Mouse (Mus musculus) hindbrain, embryonic 13.5 days (tissue): ENCODE results near the gene Ceacam1. TPM values are rescaled to one million over a fixed set of nuclear protein-coding genes. Genes with fewer than 3 reads are reported as not detected.
"Not testable (repeated sequence)": the region's sequence is repeated elsewhere in the genome, so short reads cannot be mapped to it uniquely, and the experiment has no call there.

ENCODE experiments used
- ATAC-seq: fragments of 200-750 bp; cut with Nextera tagmentation; 2 replicates; pipeline ENCODE4 v1.8.0; 2017; ENCODE audit warnings: moderate TSS enrichment; ENCODE audit not compliant: low FRiP score
- H3K27ac ChIP-seq: fragments of 300-500 bp; sonication (generic); 2 replicates; pipeline ENCODE4 v1.5.1; 2015; ENCODE audit warnings: inconsistent platforms, mild to moderate bottlenecking, moderate library complexity
- H3K27me3 ChIP-seq: fragments of 300-500 bp; sonication (generic); 2 replicates; pipeline ENCODE4 v1.6.1; 2015; ENCODE audit warnings: mild to moderate bottlenecking, inconsistent platforms
- H3K36me3 ChIP-seq: fragments of 300-500 bp; sonication (generic); 2 replicates; pipeline ENCODE4 v1.6.1; 2015; ENCODE audit warnings: mild to moderate bottlenecking, inconsistent platforms
- H3K4me1 ChIP-seq: fragments of 300-500 bp; sonication (generic); replicated peaks from 2 replicates; pipeline ENCODE4 v1.6.1; 2015; ENCODE audit warnings: inconsistent platforms
- H3K4me2 ChIP-seq: fragments of 300-500 bp; sonication (generic); 2 replicates; pipeline ENCODE4 v1.6.1; 2015; ENCODE audit warnings: inconsistent platforms, mild to moderate bottlenecking, moderate library complexity
- H3K4me3 ChIP-seq: fragments of 300-500 bp; sonication (generic); 2 replicates; pipeline ENCODE4 v1.5.1; 2015; ENCODE audit warnings: mild to moderate bottlenecking, inconsistent platforms
- H3K9ac ChIP-seq: fragments of 300-500 bp; sonication (generic); 2 replicates; pipeline ENCODE4 v1.6.1; 2015; ENCODE audit warnings: mild to moderate bottlenecking, inconsistent platforms
- H3K9me3 ChIP-seq: fragments of 300-500 bp; sonication (generic); 2 replicates; pipeline ENCODE4 v1.6.1; 2016; ENCODE audit warnings: inconsistent platforms
- WGBS: fragments of 180-500 bp; shearing (Covaris S2); methylation state at CpG from one replicate; pipeline ENCODE4 v1.1.7; 2015; 5-methylcytosine and 5-hydroxymethylcytosine counted together
- polyA plus RNA-seq: library from polyadenylated mRNA; unstranded; fragments of >200 nt; fragmentation: Nextera tagmentation; extraction: Ambion mirVana; gene quantifications from 2 replicates; pipeline ENCODE4 v1.2.1, GENCODE M21; 2015

Gene Ceacam1
- polyA plus RNA-seq, 1 experiment from 2014 or later = 0.88 TPM

- H3K4me2 ChIP-seq, H3K9me3 ChIP-seq, H3K27me3 ChIP-seq, H3K36me3 ChIP-seq, H3K4me1 ChIP-seq, H3K9ac ChIP-seq, H3K27ac ChIP-seq, ATAC-seq, H3K4me3 ChIP-seq: not testable (repeated sequence)
- WGBS = 83% methylated on average over 6 of the region's 6 CpGs
Observed at GRCm38 (mm10) chr7:25471821-25472220, 5.6 kb downstream of the Ceacam1 start.

GRCm38 (mm10) chr7:25465586-25465985 is 11.8 kb downstream of the Ceacam1 start:
- 74% methylated on average over 3 of the region's 3 CpGs for WGBS
- H3K36me3 ChIP-seq, H3K9ac ChIP-seq, H3K27me3 ChIP-seq, H3K4me1 ChIP-seq, H3K27ac ChIP-seq, H3K4me3 ChIP-seq, H3K9me3 ChIP-seq, H3K4me2 ChIP-seq, ATAC-seq: not testable (repeated sequence)

DNA sequence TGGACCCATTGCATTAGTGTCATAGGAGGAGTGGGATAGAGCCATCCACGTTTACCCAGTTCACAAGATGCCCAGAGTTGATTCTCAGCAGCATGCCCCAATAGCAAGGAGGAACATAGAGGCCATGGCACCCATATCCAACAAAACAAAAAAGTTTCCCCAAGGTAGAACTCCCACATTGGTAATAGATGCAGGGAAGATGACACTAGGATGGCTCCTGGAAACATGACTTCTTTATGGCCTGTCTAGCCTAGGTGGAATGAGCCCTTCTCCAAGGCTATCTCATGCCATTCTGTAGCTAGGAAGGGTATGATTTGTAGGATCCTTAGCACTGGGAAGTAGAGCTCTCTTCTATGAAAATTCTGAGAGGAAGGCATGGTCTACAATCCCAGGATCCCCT is 12.4 kb downstream of the Ceacam1 start:
- 87% methylated on average over 1 of the region's 1 CpGs for WGBS
- H3K9ac ChIP-seq = no peak overlapping the region
- ATAC-seq = no peak
- no peaks in the 10 kb centered on the region for H3K4me1 ChIP-seq
- H3K4me2 ChIP-seq = no peak overlapping the region
- no peaks in the 10 kb centered on the region for H3K9me3 ChIP-seq
- no peaks in the 10 kb centered on the region for H3K36me3 ChIP-seq
- no peaks in the 10 kb centered on the region for H3K27me3 ChIP-seq
- H3K4me3 ChIP-seq = no peak overlapping the region
- H3K27ac ChIP-seq = no peak overlapping the region

DNA sequence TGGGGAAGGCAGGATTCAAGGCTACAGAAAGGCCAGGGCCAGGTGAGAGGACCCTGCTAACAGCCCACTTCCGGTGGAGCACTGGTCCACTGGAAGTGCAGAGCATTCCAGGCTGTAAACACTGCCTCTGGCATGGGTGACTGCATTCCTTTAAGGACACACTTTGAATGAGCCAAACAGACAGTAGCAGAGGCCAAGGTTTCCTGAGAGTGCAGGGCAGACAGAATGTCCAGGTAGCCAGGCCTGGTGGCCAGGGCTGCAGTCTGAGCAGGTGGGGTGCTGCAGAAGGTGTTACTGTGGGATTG is 15.4 kb downstream of the Ceacam1 start:
- not testable (repeated sequence) for H3K27ac ChIP-seq, H3K4me1 ChIP-seq, H3K9ac ChIP-seq, H3K4me3 ChIP-seq, H3K27me3 ChIP-seq, H3K4me2 ChIP-seq, H3K9me3 ChIP-seq, ATAC-seq, H3K36me3 ChIP-seq
- no CpG with 5 or more reads among the region's 1 CpGs for WGBS

- H3K4me3 ChIP-seq, H3K36me3 ChIP-seq, H3K27ac ChIP-seq, H3K9ac ChIP-seq, H3K27me3 ChIP-seq, H3K4me2 ChIP-seq, H3K9me3 ChIP-seq, H3K4me1 ChIP-seq: not testable (repeated sequence)
- peak; percentile 87 for ATAC-seq
- 56% methylated on average over 4 of the region's 5 CpGs for WGBS
Observed at GRCm38 (mm10) chr7:25461336-25462032, 15.9 kb downstream of the Ceacam1 start.

DNA sequence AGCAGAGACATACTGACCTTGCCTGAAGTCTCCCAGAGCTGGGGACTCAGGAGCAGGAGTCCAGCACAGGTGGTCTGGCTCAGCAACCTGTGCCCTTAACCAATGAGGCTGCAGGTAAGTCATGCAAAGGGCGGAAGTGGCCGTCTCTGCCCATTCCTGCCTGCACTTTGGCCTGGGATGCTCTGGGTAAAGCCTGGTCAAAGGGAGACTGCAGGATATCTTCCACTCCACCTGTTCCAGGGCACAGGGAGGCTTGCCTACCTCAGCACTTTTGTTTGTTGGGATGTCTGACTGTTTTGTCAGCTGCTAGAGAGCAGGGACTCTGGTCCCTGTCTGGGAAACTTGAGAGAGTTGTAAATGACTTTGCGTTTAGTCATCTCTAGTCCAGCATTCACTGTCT is 25.3 kb downstream of the Ceacam1 start:
- H3K4me1 ChIP-seq = no peaks in the 10 kb centered on the region
- H3K9me3 ChIP-seq = no peaks in the 10 kb centered on the region
- no peak for ATAC-seq
- H3K4me2 ChIP-seq = no peak overlapping the region
- 86% methylated on average over 3 of the region's 3 CpGs for WGBS
- no peaks in the 10 kb centered on the region for H3K27me3 ChIP-seq
- no peaks in the 10 kb centered on the region for H3K36me3 ChIP-seq
- H3K9ac ChIP-seq = no peak overlapping the region
- H3K27ac ChIP-seq = no peak overlapping the region
- H3K4me3 ChIP-seq = no peak overlapping the region

DNA sequence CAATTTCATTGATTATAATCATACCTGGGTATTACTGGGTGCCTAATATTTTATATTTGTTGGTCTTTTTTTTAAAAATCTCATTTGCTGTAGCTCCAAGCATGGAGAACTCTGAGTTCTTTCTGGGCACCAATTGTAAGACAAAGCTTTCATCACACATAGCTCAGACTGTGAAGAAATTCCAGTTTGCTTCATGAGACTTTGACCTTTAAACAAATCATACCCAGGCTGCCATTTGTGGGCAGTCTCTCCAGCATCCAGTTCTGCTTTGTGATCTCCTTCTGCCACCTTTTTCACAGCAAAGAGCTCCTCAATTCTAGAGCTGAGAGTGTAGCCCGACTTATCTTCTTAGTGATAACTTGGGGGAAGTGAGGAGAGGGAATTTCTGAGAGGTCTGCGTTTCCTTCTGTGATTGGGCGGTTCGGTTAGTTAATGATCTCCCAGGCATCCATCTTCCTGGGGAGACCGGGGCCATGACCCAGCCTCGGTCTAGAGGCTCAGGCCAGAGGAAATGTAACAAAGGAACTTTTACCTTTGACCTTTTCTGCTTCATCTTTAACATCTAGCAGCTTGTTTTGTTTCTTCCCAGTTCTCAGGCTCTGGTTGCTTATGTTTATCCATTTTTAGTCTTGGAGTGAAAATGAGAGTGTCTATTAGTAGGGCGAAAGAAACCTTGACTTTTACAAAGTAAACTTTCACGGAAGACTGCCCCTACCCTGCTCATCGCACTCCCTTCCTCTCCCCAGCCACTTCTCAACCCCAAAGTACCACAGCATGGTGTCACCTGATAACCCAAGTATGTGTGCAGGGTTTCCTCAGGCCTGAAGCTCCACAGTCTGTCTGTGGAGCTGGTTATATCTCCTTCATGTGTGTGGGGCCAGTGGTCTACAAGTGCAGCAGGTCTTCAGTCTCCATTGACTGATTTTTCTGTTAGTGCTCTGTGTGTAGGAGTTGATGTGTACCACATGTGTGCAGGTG is 27.2 kb downstream of the Ceacam1 start:
- H3K9ac ChIP-seq = no peak overlapping the region
- WGBS = 45% methylated on average over 9 of the region's 9 CpGs
- ATAC-seq = no peak
- H3K27ac ChIP-seq = no peak overlapping the region
- no peaks in the 10 kb centered on the region for H3K4me1 ChIP-seq
- H3K36me3 ChIP-seq = no peaks in the 10 kb centered on the region
- H3K9me3 ChIP-seq = no peaks in the 10 kb centered on the region
- H3K4me3 ChIP-seq = no peak overlapping the region
- H3K4me2 ChIP-seq = no peak overlapping the region
- H3K27me3 ChIP-seq = no peaks in the 10 kb centered on the region

- 93% methylated on average over 6 of the region's 6 CpGs for WGBS
- no peaks in the 10 kb centered on the region for H3K27me3 ChIP-seq
- H3K36me3 ChIP-seq = no peaks in the 10 kb centered on the region
- no peak overlapping the region for H3K4me2 ChIP-seq
- H3K27ac ChIP-seq = no peak overlapping the region
- H3K4me3 ChIP-seq = no peak overlapping the region
- ATAC-seq = no peak
- H3K4me1 ChIP-seq = no peaks in the 10 kb centered on the region
- no peak overlapping the region for H3K9ac ChIP-seq
- H3K9me3 ChIP-seq = no peaks in the 10 kb centered on the region
Observed at GRCm38 (mm10) chr7:25440816-25441153, 36.6 kb downstream of the Ceacam1 start.

DNA sequence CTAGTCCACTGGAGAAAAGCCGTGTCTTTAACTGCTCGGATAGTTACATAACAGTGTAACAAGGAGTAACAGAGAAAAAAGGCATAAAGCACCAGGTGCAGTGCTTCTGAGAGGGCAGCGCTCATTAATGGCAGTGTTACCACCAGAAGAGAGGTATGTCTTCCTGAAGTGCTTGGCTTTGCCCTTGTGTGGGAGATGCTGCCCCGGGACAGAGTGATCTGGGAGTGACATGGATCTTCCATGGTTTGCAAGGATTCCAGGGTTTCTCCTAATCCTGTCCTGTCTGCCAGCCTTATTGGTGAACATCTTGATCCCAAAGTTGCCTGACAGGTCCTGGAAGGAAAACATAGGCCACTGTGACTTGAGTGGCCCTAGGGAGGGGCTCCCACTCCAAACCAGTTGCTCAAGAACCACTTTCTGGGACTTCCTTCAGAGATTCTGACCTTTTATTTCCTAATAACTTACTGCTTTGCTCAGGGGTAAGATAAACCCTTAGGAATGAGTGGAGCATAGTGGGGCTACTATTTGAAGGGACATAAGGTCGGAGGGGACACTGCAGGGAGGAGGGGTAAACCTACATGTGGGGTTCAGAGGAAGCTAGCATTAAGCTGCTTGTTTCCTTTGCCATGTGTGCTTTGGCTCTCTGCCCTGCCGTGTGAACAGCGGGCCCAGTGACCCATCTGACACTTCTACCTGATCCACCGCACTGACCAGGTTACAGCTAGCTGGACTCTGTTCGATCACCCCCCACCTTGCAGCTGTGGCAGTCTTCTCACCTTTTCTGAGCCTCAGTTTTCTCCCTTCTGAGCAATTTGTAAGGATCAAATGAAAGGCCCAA is 37.2 kb downstream of the Ceacam1 start:
- ATAC-seq = no peak
- no peaks in the 10 kb centered on the region for H3K4me1 ChIP-seq
- 89% methylated on average over 9 of the region's 9 CpGs for WGBS

GRCm38 (mm10) chr7:25439124-25439822 is 38.1 kb downstream of the Ceacam1 start:
- Histone ChIP-seq H3K4me2 (no peak overlapping the region), H3K4me3 (no peak overlapping the region), H3K36me3 (no peaks in the 10 kb centered on the region), H3K27me3 (no peaks in the 10 kb centered on the region), H3K9ac (no peak overlapping the region), H3K27ac (no peak overlapping the region), H3K4me1 (no peaks in the 10 kb centered on the region), H3K9me3 (no peaks in the 10 kb centered on the region)
- 88% methylated on average over 8 of the region's 8 CpGs for WGBS
- no peak for ATAC-seq

More for the DNA sequence above, 37.2 kb downstream of the Ceacam1 start:
- Histone ChIP-seq H3K9ac (no peak overlapping the region), H3K4me3 (no peak overlapping the region), H3K36me3 (no peaks in the 10 kb centered on the region), H3K9me3 (no peaks in the 10 kb centered on the region), H3K27ac (no peak overlapping the region), H3K27me3 (no peaks in the 10 kb centered on the region), H3K4me2 (no peak overlapping the region)

- Histone ChIP-seq H3K27ac (no peak overlapping the region), H3K36me3 (no peaks in the 10 kb centered on the region), H3K4me1 (peaks cover 8% of the 10 kb centered on the region), H3K27me3 (no peaks in the 10 kb centered on the region), H3K9me3 (no peaks in the 10 kb centered on the region), H3K4me2 (no peak overlapping the region), H3K4me3 (no peak overlapping the region), H3K9ac (no peak overlapping the region)
- no peak for ATAC-seq
- 90% methylated on average over 2 of the region's 2 CpGs for WGBS
Observed at GRCm38 (mm10) chr7:25436704-25437103, 40.7 kb downstream of the Ceacam1 start.

- H3K27me3 ChIP-seq = no peaks in the 10 kb centered on the region
- H3K27ac ChIP-seq = no peak overlapping the region
- ATAC-seq = no peak
- no peak overlapping the region for H3K4me3 ChIP-seq
- 87% methylated on average over 6 of the region's 6 CpGs for WGBS
- no peaks in the 10 kb centered on the region for H3K9me3 ChIP-seq
- no peaks in the 10 kb centered on the region for H3K36me3 ChIP-seq
- peaks cover 8% of the 10 kb centered on the region for H3K4me1 ChIP-seq
- H3K4me2 ChIP-seq = no peak overlapping the region
- no peak overlapping the region for H3K9ac ChIP-seq
Observed at GRCm38 (mm10) chr7:25436226-25436625, 41.2 kb downstream of the Ceacam1 start.
